Mouse (Mus musculus): Measurements from ENCODE around the gene Dbp. TPM values are rescaled to one million over a fixed set of nuclear protein-coding genes. Genes with fewer than 3 reads are reported as not detected.

Gene Dbp
- polyA plus RNA-seq, 1 experiment: 5.6 TPM

- Histone ChIP-seq H3ac (ENCODE audit: control insufficient read depth, insufficient read length, low read depth) (peak overlapping the region; percentile 85), H3K4me3 (ENCODE audit: insufficient read depth, poor library complexity, severe bottlenecking) (peak overlapping the region; percentile 71), H3K79me3 (ENCODE audit: low read depth) (peaks cover 49% of the 10 kb centered on the region), H3K27me3 (ENCODE audit: control insufficient read depth, insufficient read depth, insufficient read length) (no peaks in the 10 kb centered on the region), H3K36me3 (ENCODE audit: control insufficient read depth, insufficient read depth) (peaks cover 29% of the 10 kb centered on the region), H3K79me2 (ENCODE audit: control insufficient read depth, insufficient read depth) (peaks cover 74% of the 10 kb centered on the region)
- no peak for TF ChIP-seq USF1 (IDR thresholded peaks at IDR 0.05; ENCODE audit: low read depth)
- TF ChIP-seq FOSL1 (IDR thresholded peaks at IDR 0.05; ENCODE audit: insufficient read depth, low read length, poor library complexity, severe bottlenecking): no peak
- TF ChIP-seq CEBPB (IDR thresholded peaks at IDR 0.05; ENCODE audit: low read depth): no peak
- no peak for TF ChIP-seq MYOD1 (IDR thresholded peaks at IDR 0.05; ENCODE audit: control insufficient read depth, insufficient read length, low read depth)
- TF ChIP-seq MYOG (IDR thresholded peaks at IDR 0.05; ENCODE audit: control insufficient read depth, extremely low read depth, insufficient read length): no peak
- no peak for TF ChIP-seq CTCF (IDR thresholded peaks at IDR 0.05; ENCODE audit: control insufficient read depth, insufficient read depth, insufficient read length)
- TF ChIP-seq MAX (IDR thresholded peaks at IDR 0.05): no peak
Observed at GRCm38 (mm10) chr7:45716952-45717917, 12.3 kb downstream of the Dbp start.

GRCm38 (mm10) chr7:45717918-45718297 lies 13.0 kb downstream of the Dbp start, which contains the start of gene Sphk2:
Gene Sphk2, minus strand, starts transcription at chr7:45718002.
- Histone ChIP-seq H3K79me3 (ENCODE audit: low read depth) (peaks cover 49% of the 10 kb centered on the region), H3K27me3 (ENCODE audit: control insufficient read depth, insufficient read depth, insufficient read length) (no peaks in the 10 kb centered on the region), H3K79me2 (ENCODE audit: control insufficient read depth, insufficient read depth) (peaks cover 74% of the 10 kb centered on the region), H3K4me3 (ENCODE audit: insufficient read depth, poor library complexity, severe bottlenecking) (peak within 1 kb of the TSS; percentile 71), H3ac (ENCODE audit: control insufficient read depth, insufficient read length, low read depth) (peak within 1 kb of the TSS; percentile 85), H3K36me3 (ENCODE audit: control insufficient read depth, insufficient read depth) (peaks cover 32% of the 10 kb centered on the region)
- TF ChIP-seq FOSL1 (IDR thresholded peaks at IDR 0.05; ENCODE audit: insufficient read depth, low read length, poor library complexity, severe bottlenecking): no peak
- peak; percentile 52 for TF ChIP-seq CEBPB (IDR thresholded peaks at IDR 0.05; ENCODE audit: low read depth)
- TF ChIP-seq USF1 (IDR thresholded peaks at IDR 0.05; ENCODE audit: low read depth): peak; percentile 76
- TF ChIP-seq CTCF (IDR thresholded peaks at IDR 0.05; ENCODE audit: control insufficient read depth, insufficient read depth, insufficient read length): no peak
- TF ChIP-seq MYOD1 (IDR thresholded peaks at IDR 0.05; ENCODE audit: control insufficient read depth, insufficient read length, low read depth): no peak
- TF ChIP-seq MYOG (IDR thresholded peaks at IDR 0.05; ENCODE audit: control insufficient read depth, extremely low read depth, insufficient read length): no peak
- peak; percentile 15 for TF ChIP-seq MAX (IDR thresholded peaks at IDR 0.05)

DNA sequence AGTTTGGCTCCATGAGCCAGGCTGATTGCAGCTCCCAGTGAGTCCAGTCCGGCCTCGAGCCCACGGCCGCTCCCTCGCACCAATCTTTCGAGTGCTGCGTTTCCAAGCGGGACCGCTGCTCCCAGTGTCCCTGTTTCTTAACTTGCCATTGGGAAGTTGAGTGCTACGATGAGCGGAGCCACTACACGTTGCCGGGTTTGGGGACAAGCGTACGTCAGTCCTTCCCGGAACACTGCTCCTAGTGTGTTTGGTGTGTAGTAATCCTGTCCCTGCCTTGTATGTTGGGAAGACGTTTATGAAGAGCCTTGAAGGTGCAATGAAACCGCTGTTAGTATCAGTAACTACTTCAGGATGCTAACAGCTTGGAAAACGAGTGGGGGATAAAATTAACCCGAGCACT lies 13.4 kb downstream of the Dbp start:
- Histone ChIP-seq H3ac (ENCODE audit: control insufficient read depth, insufficient read length, low read depth) (peak overlapping the region; percentile 78), H3K4me3 (ENCODE audit: insufficient read depth, poor library complexity, severe bottlenecking) (peak overlapping the region; percentile 71), H3K79me3 (ENCODE audit: low read depth) (peaks cover 49% of the 10 kb centered on the region), H3K27me3 (ENCODE audit: control insufficient read depth, insufficient read depth, insufficient read length) (no peaks in the 10 kb centered on the region), H3K36me3 (ENCODE audit: control insufficient read depth, insufficient read depth) (peaks cover 36% of the 10 kb centered on the region), H3K79me2 (ENCODE audit: control insufficient read depth, insufficient read depth) (peaks cover 74% of the 10 kb centered on the region)
- TF ChIP-seq MAX (IDR thresholded peaks at IDR 0.05): no peak
- no peak for TF ChIP-seq CEBPB (IDR thresholded peaks at IDR 0.05; ENCODE audit: low read depth)
- no peak for TF ChIP-seq FOSL1 (IDR thresholded peaks at IDR 0.05; ENCODE audit: insufficient read depth, low read length, poor library complexity, severe bottlenecking)

DNA sequence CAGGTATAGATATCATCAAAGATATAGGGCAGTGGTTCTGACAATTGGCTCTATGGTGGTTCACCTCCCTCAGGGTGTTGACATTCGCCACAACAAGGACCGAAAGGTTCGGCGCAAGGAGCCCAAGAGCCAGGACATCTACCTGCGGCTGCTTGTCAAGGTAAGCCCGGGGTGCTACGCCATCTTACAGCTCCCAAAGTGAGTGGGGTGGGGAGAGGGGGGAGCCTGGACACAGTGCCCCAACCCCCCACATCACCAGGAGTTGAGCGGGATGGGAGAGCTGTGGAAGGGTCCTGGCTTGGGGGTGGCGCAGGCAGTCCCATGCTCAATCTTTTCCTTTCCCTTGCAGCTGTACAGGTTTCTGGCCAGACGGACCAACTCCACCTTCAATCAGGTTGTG lies 14.3 kb downstream of the Dbp start:
- peaks cover 69% of the 10 kb centered on the region for H3K79me2 ChIP-seq (ENCODE audit: control insufficient read depth, insufficient read depth)
- TF ChIP-seq CEBPB (IDR thresholded peaks at IDR 0.05; ENCODE audit: low read depth): no peak
- TF ChIP-seq MYOD1 (IDR thresholded peaks at IDR 0.05; ENCODE audit: control insufficient read depth, insufficient read length, low read depth): no peak
- no peak for TF ChIP-seq USF1 (IDR thresholded peaks at IDR 0.05; ENCODE audit: low read depth)
- TF ChIP-seq MYOG (IDR thresholded peaks at IDR 0.05; ENCODE audit: control insufficient read depth, extremely low read depth, insufficient read length): no peak
- no peak for TF ChIP-seq MAX (IDR thresholded peaks at IDR 0.05)
- TF ChIP-seq CTCF (IDR thresholded peaks at IDR 0.05; ENCODE audit: control insufficient read depth, insufficient read depth, insufficient read length): no peak
- TF ChIP-seq FOSL1 (IDR thresholded peaks at IDR 0.05; ENCODE audit: insufficient read depth, low read length, poor library complexity, severe bottlenecking): no peak
- H3K36me3 ChIP-seq (ENCODE audit: control insufficient read depth, insufficient read depth): peaks cover 44% of the 10 kb centered on the region

GRCm38 (mm10) chr7:45719738-45720412 lies 15.0 kb downstream of the Dbp start:
- Histone ChIP-seq H3K4me3 (ENCODE audit: insufficient read depth, poor library complexity, severe bottlenecking) (peak overlapping the region; percentile 71), H3K36me3 (ENCODE audit: control insufficient read depth, insufficient read depth) (peaks cover 49% of the 10 kb centered on the region), H3K27me3 (ENCODE audit: control insufficient read depth, insufficient read depth, insufficient read length) (no peaks in the 10 kb centered on the region), H3ac (ENCODE audit: control insufficient read depth, insufficient read length, low read depth) (peak overlapping the region; percentile 31), H3K79me2 (ENCODE audit: control insufficient read depth, insufficient read depth) (peaks cover 66% of the 10 kb centered on the region), H3K79me3 (ENCODE audit: low read depth) (peaks cover 44% of the 10 kb centered on the region)
- TF ChIP-seq CTCF (IDR thresholded peaks at IDR 0.05; ENCODE audit: control insufficient read depth, insufficient read depth, insufficient read length): no peak
- no peak for TF ChIP-seq MAX (IDR thresholded peaks at IDR 0.05)
- TF ChIP-seq FOSL1 (IDR thresholded peaks at IDR 0.05; ENCODE audit: insufficient read depth, low read length, poor library complexity, severe bottlenecking): no peak
- no peak for TF ChIP-seq MYOG (IDR thresholded peaks at IDR 0.05; ENCODE audit: control insufficient read depth, extremely low read depth, insufficient read length)
- no peak for TF ChIP-seq CEBPB (IDR thresholded peaks at IDR 0.05; ENCODE audit: low read depth)
- TF ChIP-seq MYOD1 (IDR thresholded peaks at IDR 0.05; ENCODE audit: control insufficient read depth, insufficient read length, low read depth): no peak
- TF ChIP-seq USF1 (IDR thresholded peaks at IDR 0.05; ENCODE audit: low read depth): no peak

More for the DNA sequence above, 14.3 kb downstream of the Dbp start:
- Histone ChIP-seq H3K27me3 (ENCODE audit: control insufficient read depth, insufficient read depth, insufficient read length) (no peaks in the 10 kb centered on the region), H3K79me3 (ENCODE audit: low read depth) (peaks cover 49% of the 10 kb centered on the region), H3ac (ENCODE audit: control insufficient read depth, insufficient read length, low read depth) (peak overlapping the region; percentile 78), H3K4me3 (ENCODE audit: insufficient read depth, poor library complexity, severe bottlenecking) (peak overlapping the region; percentile 71)

Measured in C2C12 (cell line).